Mouse (Mus musculus) stomach, postnatal 0 days (tissue): ENCODE measurements at regions not wholly inside any gene's neighbourhood (a gene's known extent, or its start where the extent isn't known, plus 50 kb on each side); places are given as distances from the start of the nearest gene placed in this dataset.

Experiments used
- ATAC-seq: fragments of 200-750 bp; cut with Nextera tagmentation; 2 replicates; pipeline ENCODE4 v1.8.0; 2017; ENCODE audit not compliant: low FRiP score, low TSS enrichment
- DNase-seq: peaks from one replicate; pipeline ENCODE4 v3.0.0-alpha.2; 2016; ENCODE audit warnings: low spot score
- H3K27ac ChIP-seq: fragments of 300-500 bp; sonication (generic); replicated peaks from 2 replicates; pipeline ENCODE4 v1.5.1; 2014; ENCODE audit warnings: mild to moderate bottlenecking, control low read depth
- H3K27me3 ChIP-seq: fragments of 300-500 bp; sonication (generic); 2 replicates; pipeline ENCODE4 v1.6.1; 2014; ENCODE audit warnings: low read length; ENCODE audit not compliant: control insufficient read depth, insufficient read depth
- H3K36me3 ChIP-seq: fragments of 300-500 bp; sonication (generic); 2 replicates; pipeline ENCODE4 v1.6.1; 2014; ENCODE audit warnings: low read length, mixed read lengths; ENCODE audit not compliant: control insufficient read depth, insufficient read depth
- H3K4me1 ChIP-seq: fragments of 300-500 bp; sonication (generic); replicated peaks from 2 replicates; pipeline ENCODE4 v1.6.1; 2014; ENCODE audit warnings: antibody characterized with exemption; ENCODE audit not compliant: control insufficient read depth, insufficient read depth
- H3K4me2 ChIP-seq: fragments of 300-500 bp; sonication (generic); replicated peaks from 2 replicates; pipeline ENCODE4 v1.6.1; 2014; ENCODE audit warnings: low read depth, mild to moderate bottlenecking, control low read depth, moderate library complexity
- H3K4me3 ChIP-seq: fragments of 300-500 bp; sonication (generic); 2 replicates; pipeline ENCODE4 v1.5.1; 2014; ENCODE audit warnings: low read depth, low read length, control low read depth
- H3K9ac ChIP-seq: fragments of 300-500 bp; sonication (generic); 2 replicates; pipeline ENCODE4 v1.6.1; 2014; ENCODE audit warnings: mild to moderate bottlenecking, low read length, control low read depth, mixed read lengths
- H3K9me3 ChIP-seq: fragments of 300-500 bp; sonication (generic); 2 replicates; pipeline ENCODE4 v1.6.1; 2016; ENCODE audit warnings: low read length; ENCODE audit not compliant: control insufficient read depth
- CTCF ChIP-seq: IDR thresholded peaks from 2 replicates; pipeline ENCODE4 v1.5.1; 2016; ENCODE audit warnings: antibody characterized with exemption, low read depth, mild to moderate bottlenecking, moderate library complexity
- EP300 ChIP-seq: optimal IDR thresholded peaks from 2 replicates; pipeline ENCODE3; 2016; ENCODE audit warnings: antibody characterized with exemption
- WGBS: fragments of 180-500 bp; shearing (Covaris S2); extraction: QIAGEN DNeasy Blood & Tissue Kit; methylation state at CpG from one replicate; pipeline ENCODE4 v1.1.7; 2014; 5-methylcytosine and 5-hydroxymethylcytosine counted together

- Histone ChIP-seq H3K9me3 (no peaks in the 10 kb centered on the region), H3K27ac (peak overlapping the region; percentile 8; the same call in 1 of the 2 replicates), H3K36me3 (no peaks in the 10 kb centered on the region), H3K9ac (no peak overlapping the region), H3K4me1 (no peaks in the 10 kb centered on the region), H3K4me2 (no peak overlapping the region), H3K27me3 (no peaks in the 10 kb centered on the region), H3K4me3 (no peak overlapping the region)
- 56% methylated on average over 9 of the region's 9 CpGs for WGBS
- ATAC-seq, result no peak
- DNase-seq, result no peak
- no peak for TF ChIP-seq CTCF
- TF ChIP-seq EP300, result no peak
Measured at GRCm38 (mm10) chr17:7680658-7681057, 146.4 kb downstream of the Fndc1 start.

- H3K4me1 ChIP-seq, result no peaks in the 10 kb centered on the region
- H3K9me3 ChIP-seq, result no peaks in the 10 kb centered on the region
- H3K36me3 ChIP-seq, result no peaks in the 10 kb centered on the region
- H3K27ac ChIP-seq, result no peak overlapping the region
- no peak overlapping the region for H3K9ac ChIP-seq
- H3K4me2 ChIP-seq, result no peak overlapping the region
- ATAC-seq (no peak), DNase-seq (no peak)
- no peak overlapping the region for H3K4me3 ChIP-seq
- no peaks in the 10 kb centered on the region for H3K27me3 ChIP-seq
- TF ChIP-seq CTCF (no peak), EP300 (no peak)
Measured at GRCm38 (mm10) chr17:7679786-7680185, 147.3 kb downstream of the Fndc1 start.

GRCm38 (mm10) chr17:7678898-7679297, 148.2 kb downstream of the Fndc1 start:
- 62% methylated on average over 9 of the region's 9 CpGs for WGBS
- DNase-seq (no peak), ATAC-seq (no peak)
- H3K27ac ChIP-seq, result no peak overlapping the region
- no peaks in the 10 kb centered on the region for H3K27me3 ChIP-seq
- TF ChIP-seq EP300, result no peak
- no peak for TF ChIP-seq CTCF
- H3K4me2 ChIP-seq, result no peak overlapping the region
- H3K4me1 ChIP-seq, result no peaks in the 10 kb centered on the region
- no peaks in the 10 kb centered on the region for H3K9me3 ChIP-seq
- H3K36me3 ChIP-seq, result no peaks in the 10 kb centered on the region
- no peak overlapping the region for H3K9ac ChIP-seq
- no peak overlapping the region for H3K4me3 ChIP-seq

- H3K27ac ChIP-seq, result no peak overlapping the region
- H3K4me3 ChIP-seq, result no peak overlapping the region
- no peaks in the 10 kb centered on the region for H3K36me3 ChIP-seq
- H3K9me3 ChIP-seq, result no peaks in the 10 kb centered on the region
- 93% methylated on average over 7 of the region's 7 CpGs for WGBS
- DNase-seq, result no peak
- TF ChIP-seq EP300, result no peak
- TF ChIP-seq CTCF, result no peak
- H3K4me2 ChIP-seq, result no peak overlapping the region
- H3K27me3 ChIP-seq, result no peaks in the 10 kb centered on the region
- ATAC-seq, result no peak
- no peak overlapping the region for H3K9ac ChIP-seq
- no peaks in the 10 kb centered on the region for H3K4me1 ChIP-seq
Measured at GRCm38 (mm10) chr17:7677796-7678195, 149.3 kb downstream of the Fndc1 start.

GRCm38 (mm10) chr17:7677301-7677700, 149.8 kb downstream of the Fndc1 start:
- no peak for ATAC-seq
- H3K27ac ChIP-seq, result no peak overlapping the region
- H3K27me3 ChIP-seq, result no peaks in the 10 kb centered on the region
- WGBS, result 73% methylated on average over 8 of the region's 8 CpGs
- no peak for DNase-seq
- no peak overlapping the region for H3K9ac ChIP-seq
- H3K4me3 ChIP-seq, result no peak overlapping the region
- H3K36me3 ChIP-seq, result no peaks in the 10 kb centered on the region
- no peaks in the 10 kb centered on the region for H3K4me1 ChIP-seq
- H3K9me3 ChIP-seq, result no peaks in the 10 kb centered on the region
- TF ChIP-seq CTCF, result no peak
- TF ChIP-seq EP300, result no peak
- no peak overlapping the region for H3K4me2 ChIP-seq

GRCm38 (mm10) chr17:7676776-7677175, 150.3 kb downstream of the Fndc1 start:
- no peaks in the 10 kb centered on the region for H3K36me3 ChIP-seq
- no peak overlapping the region for H3K4me3 ChIP-seq
- H3K27ac ChIP-seq, result no peak overlapping the region
- H3K9me3 ChIP-seq, result no peaks in the 10 kb centered on the region
- no peak overlapping the region for H3K4me2 ChIP-seq
- no peaks in the 10 kb centered on the region for H3K4me1 ChIP-seq
- DNase-seq, result no peak
- no peaks in the 10 kb centered on the region for H3K27me3 ChIP-seq
- TF ChIP-seq EP300 (no peak), CTCF (no peak)
- 89% methylated on average over 2 of the region's 2 CpGs for WGBS
- no peak for ATAC-seq
- no peak overlapping the region for H3K9ac ChIP-seq
